Mouse (Mus musculus): ENCODE results near the gene Pkp3. TPM values are rescaled to one million over a fixed set of nuclear protein-coding genes. Genes with fewer than 3 reads are reported as not detected.

Gene Pkp3
- polyA plus RNA-seq (2015; fragmentation: Nextera tagmentation; extraction: Ambion mirVana), result 0.28 TPM in 1 of 2 replicates, not detected in the other

GRCm38 (mm10) chr7:141077841-141078240 lies at the start of gene Pkp3:
Pkp3 (plus strand) TSS chr7:141078218.

GRCm38 (mm10) chr7:141028831-141029230 lies 49.2 kb upstream of the Pkp3 start, which contains the start of gene Gm17387:
Gm17387 (plus strand) TSS chr7:141029131.

GRCm38 (mm10) chr7:141060426-141061242 lies 17.4 kb upstream of the Pkp3 start, which contains the start of gene B4galnt4:
B4galnt4 (plus strand) TSS chr7:141061104.

GRCm38 (mm10) chr7:141099911-141100691 lies 22.1 kb downstream of the Pkp3 start, which contains the start of gene Sigirr:
Sigirr (minus strand) TSS chr7:141100572.

GRCm38 (mm10) chr7:141117636-141118035 lies 39.6 kb downstream of the Pkp3 start, which contains the start of gene Ano9:
Ano9 (minus strand) TSS chr7:141117806.

GRCm38 (mm10) chr7:141122245-141122644 lies 44.2 kb downstream of the Pkp3 start, which contains the start of gene Ptdss2:
Ptdss2 (plus strand) TSS chr7:141122382.

Other genes with a start within 250 kb of the Pkp3 start
- 0.46 and 1.5 TPM in 2 replicates for gene Urah, start 243.2 kb upstream of the Pkp3 start, polyA plus RNA-seq (2015; fragmentation: Nextera tagmentation; extraction: Ambion mirVana)
- not detected in 2 replicates for gene Scgb1c1, start 232.7 kb upstream of the Pkp3 start, polyA plus RNA-seq (2015; fragmentation: Nextera tagmentation; extraction: Ambion mirVana)
- 0.22 and 0.36 TPM in 2 replicates for gene Odf3, start 230.4 kb upstream of the Pkp3 start, polyA plus RNA-seq (2015; fragmentation: Nextera tagmentation; extraction: Ambion mirVana)
- 0.34 TPM in 1 of 2 replicates, not detected in the other for gene Gm45785, start 221.9 kb upstream of the Pkp3 start, polyA plus RNA-seq (2015; fragmentation: Nextera tagmentation; extraction: Ambion mirVana)
- 78.6 and 85.7 TPM in 2 replicates for gene Ric8a, start 221.3 kb upstream of the Pkp3 start, polyA plus RNA-seq (2015; fragmentation: Nextera tagmentation; extraction: Ambion mirVana)
- gene Bet1l, start 220.6 kb upstream of the Pkp3 start, polyA plus RNA-seq (2015; fragmentation: Nextera tagmentation; extraction: Ambion mirVana), result 60.4 and 62.6 TPM in 2 replicates
- 242 and 248 TPM in 2 replicates for gene Psmd13, start 196.2 kb upstream of the Pkp3 start, polyA plus RNA-seq (2015; fragmentation: Nextera tagmentation; extraction: Ambion mirVana)
- 82.3 and 96.7 TPM in 2 replicates for gene Sirt3, start 195.9 kb upstream of the Pkp3 start, polyA plus RNA-seq (2015; fragmentation: Nextera tagmentation; extraction: Ambion mirVana)
- gene Cox8b, start 177.8 kb upstream of the Pkp3 start, polyA plus RNA-seq (2015; fragmentation: Nextera tagmentation; extraction: Ambion mirVana), result 2.2 and 3.0 TPM in 2 replicates
- gene Nlrp6, start 157.3 kb upstream of the Pkp3 start, polyA plus RNA-seq (2015; fragmentation: Nextera tagmentation; extraction: Ambion mirVana), result 1.2 TPM in 2 replicates
- 7.1 and 7.4 TPM in 2 replicates for gene Pgghg, start 136.8 kb upstream of the Pkp3 start, polyA plus RNA-seq (2015; fragmentation: Nextera tagmentation; extraction: Ambion mirVana)
- 1.3 and 2.4 TPM in 2 replicates for gene Ifitm5, start 127.9 kb upstream of the Pkp3 start, polyA plus RNA-seq (2015; fragmentation: Nextera tagmentation; extraction: Ambion mirVana)
- not detected in 2 replicates for gene Gm45717, start 122.3 kb upstream of the Pkp3 start, polyA plus RNA-seq (2015; fragmentation: Nextera tagmentation; extraction: Ambion mirVana)
- 257 and 296 TPM in 2 replicates for gene Ifitm2, start 122.2 kb upstream of the Pkp3 start, polyA plus RNA-seq (2015; fragmentation: Nextera tagmentation; extraction: Ambion mirVana)
- 43.2 and 67.3 TPM in 2 replicates for gene Ifitm1, start 111.0 kb upstream of the Pkp3 start, polyA plus RNA-seq (2015; fragmentation: Nextera tagmentation; extraction: Ambion mirVana)
- gene Ifitm3, start 67.4 kb upstream of the Pkp3 start, polyA plus RNA-seq (2015; fragmentation: Nextera tagmentation; extraction: Ambion mirVana), result 166 and 167 TPM in 2 replicates
- 4.0 and 4.5 TPM in 2 replicates for gene Ifitm6, start 60.3 kb upstream of the Pkp3 start, polyA plus RNA-seq (2015; fragmentation: Nextera tagmentation; extraction: Ambion mirVana)
- gene Gm17387, start 49.1 kb upstream of the Pkp3 start, polyA plus RNA-seq (2015; fragmentation: Nextera tagmentation; extraction: Ambion mirVana), result not detected in 2 replicates
- gene B4galnt4, start 17.1 kb upstream of the Pkp3 start, polyA plus RNA-seq (2015; fragmentation: Nextera tagmentation; extraction: Ambion mirVana), result 38.2 and 39.6 TPM in 2 replicates
- 2.2 and 3.4 TPM in 2 replicates for gene Sigirr, start 22.4 kb downstream of the Pkp3 start, polyA plus RNA-seq (2015; fragmentation: Nextera tagmentation; extraction: Ambion mirVana)
- gene Ano9, start 39.6 kb downstream of the Pkp3 start, polyA plus RNA-seq (2015; fragmentation: Nextera tagmentation; extraction: Ambion mirVana), result 0.22 and 0.51 TPM in 2 replicates
- 79.0 and 88.5 TPM in 2 replicates for gene Ptdss2, start 44.2 kb downstream of the Pkp3 start, polyA plus RNA-seq (2015; fragmentation: Nextera tagmentation; extraction: Ambion mirVana)
- 56.1 and 58.4 TPM in 2 replicates for gene Rnh1, start 94.6 kb downstream of the Pkp3 start, polyA plus RNA-seq (2015; fragmentation: Nextera tagmentation; extraction: Ambion mirVana)
- 234 and 238 TPM in 2 replicates for gene Hras, start 115.8 kb downstream of the Pkp3 start, polyA plus RNA-seq (2015; fragmentation: Nextera tagmentation; extraction: Ambion mirVana)
- gene Lrrc56, start 115.9 kb downstream of the Pkp3 start, polyA plus RNA-seq (2015; fragmentation: Nextera tagmentation; extraction: Ambion mirVana), result 4.5 and 5.7 TPM in 2 replicates
- gene Lmntd2, start 135.9 kb downstream of the Pkp3 start, polyA plus RNA-seq (2015; fragmentation: Nextera tagmentation; extraction: Ambion mirVana), result 0.18 and 0.44 TPM in 2 replicates
- 18.2 and 21.4 TPM in 2 replicates for gene Rassf7, start 137.6 kb downstream of the Pkp3 start, polyA plus RNA-seq (2015; fragmentation: Nextera tagmentation; extraction: Ambion mirVana)
- gene Phrf1, start 150.6 kb downstream of the Pkp3 start, polyA plus RNA-seq (2015; fragmentation: Nextera tagmentation; extraction: Ambion mirVana), result 32.1 and 33.6 TPM in 2 replicates
- 4.4 and 5.6 TPM in 2 replicates for gene Irf7, start 188.3 kb downstream of the Pkp3 start, polyA plus RNA-seq (2015; fragmentation: Nextera tagmentation; extraction: Ambion mirVana)
- gene Cdhr5, start 198.6 kb downstream of the Pkp3 start, polyA plus RNA-seq (2015; fragmentation: Nextera tagmentation; extraction: Ambion mirVana), result 0.20 TPM in 1 of 2 replicates, not detected in the other
- gene Sct, start 200.9 kb downstream of the Pkp3 start, polyA plus RNA-seq (2015; fragmentation: Nextera tagmentation; extraction: Ambion mirVana), result 6.4 and 7.7 TPM in 2 replicates
- gene Drd4, start 213.8 kb downstream of the Pkp3 start, polyA plus RNA-seq (2015; fragmentation: Nextera tagmentation; extraction: Ambion mirVana), result 0.62 and 1.3 TPM in 2 replicates
- gene Deaf1, start 249.5 kb downstream of the Pkp3 start, polyA plus RNA-seq (2015; fragmentation: Nextera tagmentation; extraction: Ambion mirVana), result 212 and 254 TPM in 2 replicates
- gene Tmem80, start 249.5 kb downstream of the Pkp3 start, polyA plus RNA-seq (2015; fragmentation: Nextera tagmentation; extraction: Ambion mirVana), result 41.4 and 42.7 TPM in 2 replicates